Mouse (Mus musculus): ENCODE results near the gene Pyy. TPM values are rescaled to one million over a fixed set of nuclear protein-coding genes. Genes with fewer than 3 reads are reported as not detected.

The Pyy gene
- total RNA-seq, 2 experiments from 2014 or later: not detected

GRCm38 (mm10) chr11:102095676-102096075 is 12.0 kb downstream of the Pyy start:
- no peak for DNase-seq

- peak; percentile 63 to 74 for DNase-seq
Observed at GRCm38 (mm10) chr11:102089088-102089808, 18.4 kb downstream of the Pyy start.

GRCm38 (mm10) chr11:102087931-102088898 is 19.4 kb downstream of the Pyy start, which contains the start of gene Mpp2:
TSS of gene Mpp2 (minus strand) at chr11:102088515.
- peak; percentile 82 for DNase-seq

GRCm38 (mm10) chr11:102087081-102087751 is 20.4 kb downstream of the Pyy start:
- DNase-seq: peak; percentile 82

- DNase-seq: peak; percentile 67 to 74
Observed at GRCm38 (mm10) chr11:102086331-102086730, 21.3 kb downstream of the Pyy start.

- no peak for DNase-seq
Observed at GRCm38 (mm10) chr11:102084159-102084558, 23.5 kb downstream of the Pyy start.

- DNase-seq: no peak
Observed at GRCm38 (mm10) chr11:102083193-102083592, 24.4 kb downstream of the Pyy start.

- peak; percentile 76 to 83 for DNase-seq
Observed at GRCm38 (mm10) chr11:102082322-102082721, 25.3 kb downstream of the Pyy start.

- no peak for DNase-seq
Observed at GRCm38 (mm10) chr11:102073722-102074121, 33.9 kb downstream of the Pyy start.

- no peak for DNase-seq
Observed at GRCm38 (mm10) chr11:102072729-102073128, 34.9 kb downstream of the Pyy start.

GRCm38 (mm10) chr11:102070426-102070825 is 37.2 kb downstream of the Pyy start:
- no peak for DNase-seq

GRCm38 (mm10) chr11:102069633-102070032 is 38.0 kb downstream of the Pyy start:
- DNase-seq: no peak

GRCm38 (mm10) chr11:102068969-102069368 is 38.7 kb downstream of the Pyy start:
- no peak for DNase-seq

GRCm38 (mm10) chr11:102063076-102063475 is 44.6 kb downstream of the Pyy start:
- no peak for DNase-seq

GRCm38 (mm10) chr11:102061941-102062473 is 45.6 kb downstream of the Pyy start:
- no peak for DNase-seq

- DNase-seq: peak; percentile 74 to 83
Observed at GRCm38 (mm10) chr11:102061236-102061940, 46.2 kb downstream of the Pyy start.

Other genes with a start within 250 kb of the Pyy start
- gene Meox1, start 213.5 kb downstream of the Pyy start, total RNA-seq (2021): under 1 TPM; 0.43 to 0.50 TPM
- gene Sost, start 140.8 kb downstream of the Pyy start, total RNA-seq (2021): not detected
- gene Cfap97d1, start 123.6 kb downstream of the Pyy start, total RNA-seq (2021): not detected
- gene Dusp3, start 120.8 kb downstream of the Pyy start, total RNA-seq (2021): 100 to 1,000 TPM; 138 to 158 TPM
- 10 to 100 TPM; 88.5 to 90.2 TPM for gene Mpp3, start 79.4 kb downstream of the Pyy start, total RNA-seq (2021)
- not detected for gene Cd300lg, start 66.3 kb downstream of the Pyy start, total RNA-seq (2021)
- gene Mpp2, start 19.3 kb downstream of the Pyy start, total RNA-seq (2021): 100 to 1,000 TPM; 138 to 139 TPM
- not detected for gene Ppy, start 6.5 kb downstream of the Pyy start, total RNA-seq (2021)
- not detected for gene Nags, start 37.7 kb upstream of the Pyy start, total RNA-seq (2021)
- 10 to 100 TPM; 29.5 to 30.6 TPM for gene Tmem101, start 48.6 kb upstream of the Pyy start, total RNA-seq (2021)
- gene Lsm12, start 77.5 kb upstream of the Pyy start, total RNA-seq (2021): 10 to 100 TPM; 59.4 to 60.8 TPM
- 10 to 100 TPM; 52.0 to 58.5 TPM for gene G6pc3, start 81.8 kb upstream of the Pyy start, total RNA-seq (2021)
- gene Hdac5, start 122.3 kb upstream of the Pyy start, total RNA-seq (2021): 100 to 1,000 TPM; 227 to 234 TPM
- 1 to 10 TPM in 1 of 2 experiments, under 1 TPM in 1; 0.58 to 1.5 TPM for gene BC030867, start 141.1 kb upstream of the Pyy start, total RNA-seq (2021)
- 1 to 10 TPM; 1.0 to 1.2 TPM for gene Asb16, start 160.9 kb upstream of the Pyy start, total RNA-seq (2021)
- gene Tmub2, start 177.1 kb upstream of the Pyy start, total RNA-seq (2021): 10 to 100 TPM; 64.2 to 64.8 TPM
- gene Atxn7l3, start 188.8 kb upstream of the Pyy start, total RNA-seq (2021): 100 to 1,000 TPM; 172 to 173 TPM
- 100 to 1,000 TPM; 127 to 128 TPM for gene Ubtf, start 211.9 kb upstream of the Pyy start, total RNA-seq (2021)